Mouse (Mus musculus) limb, embryonic 11.5 days (tissue): Measurements from ENCODE around the gene Zic4. TPM values are rescaled to one million over a fixed set of nuclear protein-coding genes. Genes with fewer than 3 reads are reported as not detected.

Source experiments
- ATAC-seq: fragments of 200-750 bp; cut with Nextera tagmentation; 2 replicates; pipeline ENCODE4 v1.8.0; 2017; ENCODE audit warnings: low read depth; ENCODE audit not compliant: insufficient number of reproducible peaks, low FRiP score, low TSS enrichment
- DNase-seq: peaks from one replicate; pipeline ENCODE4 v3.0.0-alpha.2; 2015; ENCODE audit warnings: low spot score
- H3K27ac ChIP-seq: fragments of 300-500 bp; sonication (generic); replicated peaks from 2 replicates; pipeline ENCODE4 v1.5.1; 2014; ENCODE audit warnings: low read depth, mild to moderate bottlenecking, low read length
- H3K27me3 ChIP-seq: fragments of 300-500 bp; sonication (generic); 2 replicates; pipeline ENCODE4 v1.6.1; 2014; ENCODE audit warnings: mild to moderate bottlenecking, low read length, mixed read lengths; ENCODE audit not compliant: control insufficient read depth, insufficient read depth
- H3K36me3 ChIP-seq: fragments of 300-500 bp; sonication (generic); 2 replicates; pipeline ENCODE4 v1.6.1; 2014; ENCODE audit warnings: mild to moderate bottlenecking, low read length, moderate library complexity, mixed read lengths; ENCODE audit not compliant: control insufficient read depth, insufficient read depth
- H3K4me1 ChIP-seq: fragments of 300-500 bp; sonication (generic); 2 replicates; pipeline ENCODE4 v1.6.1; 2014; ENCODE audit warnings: low read length, mixed read lengths; ENCODE audit not compliant: control insufficient read depth, insufficient read depth
- H3K4me2 ChIP-seq: fragments of 300-500 bp; sonication (generic); 2 replicates; pipeline ENCODE4 v1.6.1; 2014; ENCODE audit warnings: low read depth, mild to moderate bottlenecking, moderate library complexity; ENCODE audit not compliant: severe bottlenecking
- H3K4me3 ChIP-seq: fragments of 300-500 bp; sonication (generic); 2 replicates; pipeline ENCODE4 v1.5.1; 2014; ENCODE audit warnings: low read depth, low read length
- H3K9ac ChIP-seq: fragments of 300-500 bp; sonication (generic); 2 replicates; pipeline ENCODE4 v1.6.1; 2014; ENCODE audit warnings: mild to moderate bottlenecking, low read length
- H3K9me3 ChIP-seq: fragments of 300-500 bp; sonication (generic); 2 replicates; pipeline ENCODE4 v1.6.1; 2016; ENCODE audit warnings: low read length; ENCODE audit not compliant: control insufficient read depth
- WGBS: fragments of 180-500 bp; shearing (Covaris S2); extraction: QIAGEN DNeasy Blood & Tissue Kit; methylation state at CpG from one replicate; pipeline ENCODE4 v1.1.7; 2014; 5-methylcytosine and 5-hydroxymethylcytosine counted together
- polyA plus RNA-seq: library from polyadenylated mRNA; unstranded; fragments of >200 nt; fragmentation: Nextera tagmentation; extraction: Ambion mirVana; gene quantifications from 2 replicates; pipeline ENCODE4 v1.2.1, GENCODE M21; 2014

Gene Zic4
- polyA plus RNA-seq, 1 experiment from 2014 or later: 0.37 TPM

- H3K9ac ChIP-seq: no peak overlapping the region
- peaks cover 12% of the 10 kb centered on the region for H3K27me3 ChIP-seq
- no peak overlapping the region for H3K4me3 ChIP-seq
- H3K27ac ChIP-seq: no peak overlapping the region
- under 1% methylated on average over 18 of the region's 18 CpGs for WGBS
- ATAC-seq (no peak), DNase-seq (no peak)
- H3K36me3 ChIP-seq: no peaks in the 10 kb centered on the region
- H3K4me2 ChIP-seq: no peak overlapping the region
- no peaks in the 10 kb centered on the region for H3K9me3 ChIP-seq
- H3K4me1 ChIP-seq: no peaks in the 10 kb centered on the region
Measured at GRCm38 (mm10) chr9:91420441-91420840, 58.2 kb downstream of the Zic4 start.

Other genes with a start within 250 kb of the Zic4 start
- 0.18 and 0.27 TPM in 2 replicates for gene Zic1, start 3.4 kb downstream of the Zic4 start, polyA plus RNA-seq